Mouse (Mus musculus): ENCODE results near the gene Mob3a.

Gene Mob3a

DNA sequence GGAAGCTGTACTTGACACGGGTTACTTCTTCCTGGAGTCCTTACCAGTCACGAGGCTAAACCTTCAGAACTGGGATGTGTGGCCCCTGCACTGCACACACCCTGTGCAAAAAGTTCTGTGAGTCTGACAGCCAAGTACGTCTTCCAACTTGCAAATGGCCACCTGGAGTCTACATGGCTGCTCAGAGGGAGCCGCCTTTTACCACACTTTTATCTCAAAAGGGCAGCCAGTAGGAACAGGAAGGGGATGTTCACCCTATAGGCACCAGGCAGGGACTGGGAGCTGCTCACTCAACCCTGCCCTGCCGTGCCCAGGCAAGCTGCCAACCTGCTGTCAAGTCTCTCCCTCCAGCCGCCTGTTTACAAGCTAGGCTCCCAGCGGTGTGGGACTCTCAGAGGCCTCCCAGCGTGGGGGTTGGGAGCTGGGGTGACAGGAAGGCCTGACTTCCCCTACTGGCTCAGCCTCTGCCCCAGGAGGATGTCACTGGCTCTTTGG, 23.8 kb downstream of the Mob3a start, which contains the start of gene Mknk2:
TSS of gene Mknk2 (minus strand) at position 171 of the 495 bp plus-strand sequence.
- DNase-seq (ENCODE audit: low spot score) = peak; percentile 86

- no peak for DNase-seq (ENCODE audit: low spot score)
These were observed 24.5 kb downstream of the Mob3a start for GRCm38 (mm10) chr10:80677128-80677875.

GRCm38 (mm10) chr10:80676198-80676928, 25.4 kb downstream of the Mob3a start:
- peak; percentile 99 for DNase-seq (ENCODE audit: low spot score)

DNA sequence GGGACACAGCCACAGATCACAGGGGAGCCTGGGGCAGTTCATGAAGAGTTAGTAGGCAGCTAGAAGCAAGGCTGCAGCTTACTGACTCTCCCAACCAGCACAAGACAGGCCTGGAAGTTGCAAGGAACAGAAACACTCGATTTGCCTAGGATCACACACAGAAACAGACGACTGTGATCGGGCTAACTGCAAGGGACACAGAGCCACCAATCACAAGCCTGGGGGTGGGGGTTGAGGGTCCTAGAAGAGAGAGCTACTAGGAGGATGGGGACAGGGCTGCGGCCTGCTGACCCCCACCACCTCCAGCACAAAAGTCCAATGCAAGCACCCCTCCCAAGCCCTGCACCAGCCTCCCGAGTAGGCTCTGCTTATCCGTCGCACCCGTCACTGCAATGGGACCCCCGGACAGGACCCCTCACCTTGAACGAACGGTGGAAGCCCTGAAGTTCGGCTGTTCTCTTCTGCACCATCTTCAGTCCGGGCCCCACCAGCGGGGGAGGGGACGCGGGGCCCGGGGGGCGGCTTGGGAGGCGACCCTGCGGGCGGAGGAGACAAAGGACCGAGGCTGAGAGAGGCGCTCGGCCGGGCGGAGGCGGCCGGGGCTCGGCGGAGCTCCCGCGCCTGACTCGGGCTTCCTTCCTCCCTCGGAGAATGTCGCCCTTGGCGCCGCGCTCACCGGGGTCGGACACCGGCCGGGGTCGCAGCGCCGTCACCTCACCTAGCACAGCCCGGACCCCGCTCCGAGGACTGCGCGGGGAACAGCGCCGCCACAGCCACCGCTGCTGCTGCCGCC, 26.2 kb downstream of the Mob3a start:
- no peak for DNase-seq (ENCODE audit: low spot score)

DNA sequence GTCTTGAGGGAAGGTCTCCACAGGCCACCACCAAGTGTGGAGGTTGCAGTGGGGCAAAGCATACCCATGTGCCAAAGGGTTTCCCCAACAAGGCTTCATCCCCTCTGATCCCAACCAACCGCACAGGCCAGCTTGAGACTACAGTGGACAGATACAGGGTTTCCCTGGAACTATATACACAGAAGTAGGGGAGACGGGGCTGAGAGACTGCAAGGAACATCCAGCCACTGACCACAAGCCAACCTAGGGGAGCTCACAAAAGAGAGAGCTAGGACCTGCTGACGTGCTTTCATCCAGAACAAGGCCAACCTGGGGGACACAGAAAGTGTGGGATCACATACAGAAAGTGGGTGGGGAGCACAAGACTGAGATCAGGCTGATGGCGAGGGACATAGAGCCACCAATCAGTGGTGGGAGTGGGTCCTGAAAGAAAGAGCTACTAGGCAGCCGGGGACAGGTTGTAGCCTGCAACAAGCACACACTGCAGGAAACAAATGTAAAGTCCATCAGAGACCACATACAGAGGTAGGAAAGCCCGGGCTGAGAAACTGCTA, 26.8 kb downstream of the Mob3a start:
- DNase-seq (ENCODE audit: low spot score) = no peak

GRCm38 (mm10) chr10:80674161-80674711, 27.5 kb downstream of the Mob3a start:
- no peak for DNase-seq (ENCODE audit: low spot score)

DNA sequence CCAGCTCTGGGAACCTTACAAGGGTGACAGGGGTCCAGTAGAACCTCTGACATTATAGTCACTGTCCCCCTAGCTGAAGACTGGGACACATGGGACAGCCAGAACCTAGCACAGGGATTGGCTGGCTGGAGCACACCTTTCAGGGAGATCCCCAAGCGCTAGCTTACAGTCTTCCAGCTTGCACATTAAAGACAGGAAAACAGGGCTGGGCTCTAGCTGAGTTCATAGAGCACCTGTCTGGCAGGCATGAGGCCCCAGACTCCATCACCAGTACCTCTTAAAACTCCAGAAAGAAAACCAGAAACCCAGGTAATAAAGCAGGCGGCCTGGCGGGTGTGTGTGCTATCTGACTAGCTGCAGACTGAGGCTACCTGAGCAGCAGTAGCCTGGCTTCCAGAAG, 28.1 kb downstream of the Mob3a start:
- no peak for DNase-seq (ENCODE audit: low spot score)

GRCm38 (mm10) chr10:80671936-80672690, 29.7 kb downstream of the Mob3a start:
- DNase-seq (ENCODE audit: low spot score) = no peak

DNA sequence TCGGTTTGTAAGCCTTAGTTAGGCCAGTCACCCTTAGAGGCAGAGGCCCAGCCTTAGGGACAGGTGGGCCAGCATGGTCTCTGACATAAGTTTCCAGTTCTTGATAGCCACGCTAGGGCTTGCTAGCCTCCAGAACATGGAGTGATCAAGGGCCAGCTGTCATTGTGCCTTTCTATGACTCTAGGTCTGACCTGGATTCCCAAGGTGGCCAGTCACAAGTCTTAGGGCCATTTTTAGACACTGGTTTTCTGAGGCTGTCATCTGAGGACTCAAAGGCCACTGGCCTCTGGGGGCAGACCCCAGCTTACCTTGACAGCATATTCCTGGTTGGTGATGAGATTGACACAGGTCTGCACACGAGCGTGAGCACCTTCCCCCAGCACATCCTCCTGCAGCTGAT, 30.5 kb downstream of the Mob3a start:
- no peak for DNase-seq (ENCODE audit: low spot score)

DNA sequence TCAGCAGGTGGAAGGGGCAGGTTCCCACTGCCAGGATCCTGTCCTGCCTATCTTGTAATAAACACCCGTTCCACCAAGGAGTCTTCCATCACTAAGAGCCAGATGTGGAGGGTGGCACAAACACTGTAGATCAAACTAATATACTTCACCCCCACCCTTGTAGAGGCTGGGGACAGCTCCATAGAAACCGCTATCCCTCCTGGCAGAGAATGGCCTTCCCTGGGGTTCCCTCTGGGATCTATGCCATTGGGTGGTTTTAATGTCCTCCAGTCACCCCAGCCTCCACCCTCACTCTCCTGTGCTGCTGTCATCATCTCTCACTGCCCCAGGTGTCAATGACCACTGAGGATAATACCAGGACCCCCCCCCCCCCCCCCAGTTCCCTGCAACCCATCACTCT, 31.2 kb downstream of the Mob3a start:
- DNase-seq (ENCODE audit: low spot score) = no peak

DNA sequence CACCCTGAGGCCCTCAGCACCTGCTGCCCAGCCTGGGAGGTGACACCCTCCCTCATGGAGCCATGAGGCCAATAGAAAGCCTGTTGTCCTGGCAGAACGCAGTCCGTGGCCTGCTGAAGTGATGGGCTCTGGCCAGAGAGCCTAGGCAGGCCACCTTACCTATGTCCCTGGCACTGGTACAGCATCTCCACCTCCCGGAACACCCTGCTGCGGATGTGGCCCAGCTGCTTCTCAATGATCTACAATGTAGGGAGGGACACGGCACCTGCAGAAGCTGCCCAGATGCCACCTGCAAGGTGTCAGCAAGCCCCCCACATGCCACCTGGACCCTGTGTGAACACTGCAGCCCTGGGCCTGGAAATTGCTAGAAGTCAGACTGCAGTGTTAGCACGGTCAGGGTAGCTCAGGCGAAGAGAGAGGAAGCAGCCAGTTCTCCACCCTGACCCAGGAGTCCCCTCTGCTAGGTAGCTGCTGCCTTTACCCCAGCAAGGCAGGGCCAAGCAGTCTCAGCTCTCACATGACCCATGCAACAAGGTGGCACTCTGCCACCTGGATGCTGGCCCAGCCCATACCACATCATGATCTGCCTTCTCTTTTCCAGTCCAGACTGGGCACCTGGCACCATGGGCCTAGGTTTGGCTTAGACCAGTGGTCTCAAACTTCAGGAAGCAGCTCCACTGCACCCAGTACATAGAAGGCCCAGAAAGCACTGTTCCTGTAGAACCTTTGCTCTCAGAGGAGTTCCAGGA, 31.9 kb downstream of the Mob3a start:
- DNase-seq (ENCODE audit: low spot score) = no peak

DNA sequence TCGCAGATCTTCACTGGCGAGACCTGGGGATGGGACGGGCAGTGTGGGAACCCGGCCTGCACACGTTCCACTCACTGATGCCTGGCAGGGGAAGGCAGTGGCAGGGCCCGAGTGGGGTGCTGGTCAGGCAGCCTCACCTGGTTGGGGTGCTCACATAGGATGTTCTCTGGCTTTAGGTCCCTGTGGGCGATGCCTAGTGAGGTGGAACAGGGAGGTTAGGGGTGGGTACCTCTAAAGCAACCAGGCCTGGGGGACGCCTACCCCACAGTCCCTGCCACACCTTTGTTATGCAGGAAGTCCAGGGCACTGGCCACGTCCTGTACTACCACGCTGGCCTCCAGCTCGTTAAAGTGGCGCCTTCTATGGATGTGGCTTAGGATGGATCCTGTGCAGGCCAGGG, 32.8 kb downstream of the Mob3a start:
- no peak for DNase-seq (ENCODE audit: low spot score)

GRCm38 (mm10) chr10:80668614-80669013, 33.2 kb downstream of the Mob3a start:
- no peak for DNase-seq (ENCODE audit: low spot score)

GRCm38 (mm10) chr10:80666837-80667412, 34.9 kb downstream of the Mob3a start:
- no peak for DNase-seq (ENCODE audit: low spot score)

GRCm38 (mm10) chr10:80665981-80666733, 35.6 kb downstream of the Mob3a start:
- DNase-seq (ENCODE audit: low spot score) = no peak

DNA sequence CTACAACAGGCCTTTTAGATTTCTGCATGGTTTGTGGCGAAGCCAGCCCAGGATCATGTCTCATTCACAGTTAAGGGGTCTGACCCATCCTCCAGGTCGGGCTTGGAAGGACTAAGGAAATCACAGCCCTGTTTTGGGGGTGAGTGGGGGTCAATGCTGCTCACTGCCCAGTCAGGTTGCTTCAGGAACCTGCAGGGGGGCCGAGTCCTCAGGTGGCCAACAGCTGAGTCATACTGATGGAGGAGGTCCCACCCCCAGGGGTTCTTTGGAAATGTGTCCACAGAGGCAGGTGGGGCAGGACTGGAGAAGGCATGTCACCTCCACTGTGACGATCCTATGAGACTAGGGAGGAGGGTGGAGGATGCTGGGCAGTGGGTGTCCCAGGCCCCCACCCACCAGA, 36.3 kb downstream of the Mob3a start:
- DNase-seq (ENCODE audit: low spot score) = no peak

GRCm38 (mm10) chr10:80665016-80665380, 36.8 kb downstream of the Mob3a start:
- DNase-seq (ENCODE audit: low spot score) = no peak

DNA sequence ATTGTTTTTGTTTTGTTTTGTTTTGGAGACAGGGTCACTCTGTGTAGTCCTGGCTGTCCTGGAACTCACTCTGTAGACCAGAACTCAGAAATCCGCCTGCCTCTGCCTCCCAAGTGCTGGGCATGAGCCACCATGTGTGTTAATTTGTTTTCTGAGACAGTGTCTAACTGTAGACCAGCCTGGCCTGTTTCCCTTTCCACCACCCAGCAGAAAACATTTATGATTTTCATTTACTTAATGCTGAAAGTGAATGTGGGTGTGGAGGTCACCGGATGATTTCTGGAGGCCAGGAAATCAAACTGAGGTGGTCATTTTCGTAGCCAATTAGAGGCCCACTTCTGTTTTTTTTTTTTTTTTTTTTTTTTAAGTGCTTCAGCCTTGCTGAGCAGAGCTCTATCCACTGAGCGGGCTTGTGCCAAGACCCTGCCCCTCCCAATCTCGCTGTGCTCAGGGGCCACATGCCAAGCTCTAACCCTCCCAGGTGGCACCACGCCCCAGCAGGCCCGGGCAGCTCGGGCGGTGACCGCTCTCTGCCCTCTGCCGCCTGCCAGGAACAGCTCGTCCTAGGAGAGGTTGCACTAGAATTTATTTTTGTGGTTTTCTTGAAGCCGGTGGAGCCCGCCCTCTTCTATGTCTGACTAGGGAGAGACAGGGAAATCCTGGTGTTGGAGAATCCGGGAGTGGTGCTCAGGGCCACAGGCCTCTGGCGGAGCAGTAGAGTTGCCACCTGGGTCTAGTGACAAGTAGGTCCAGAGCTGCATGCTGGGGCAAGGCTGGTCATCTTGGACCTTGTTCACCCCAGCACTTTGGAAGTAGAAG, 37.4 kb downstream of the Mob3a start:
- peak; percentile 55 for DNase-seq (ENCODE audit: low spot score)
